Comparison of ENCODE assay signal across 16 mouse cellular contexts in the genomic region with DNA sequence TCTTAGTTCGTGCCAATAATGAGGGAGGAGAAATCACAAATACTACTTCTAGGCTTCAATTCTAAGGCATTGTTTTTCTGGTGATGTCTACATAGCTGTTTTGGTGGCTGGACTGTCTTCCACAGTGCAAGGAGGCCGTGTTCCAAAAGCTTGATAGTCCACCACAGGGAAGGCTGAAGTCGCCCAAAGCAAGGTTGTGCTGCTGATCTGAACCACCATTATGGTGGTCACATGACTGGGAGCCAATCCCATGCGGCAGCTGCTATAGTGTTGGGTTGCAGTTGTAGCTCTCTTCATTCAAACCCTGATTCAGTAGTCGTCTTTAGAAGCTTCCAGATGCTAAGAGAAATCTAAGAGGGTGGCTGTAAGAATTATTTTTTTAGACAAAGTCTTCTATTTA.
"Had no signal": no experiment of that assay in that cellular context is flagged by ENCODE, and none has a peak within 500 bp of the region (broad histone marks: within the 10 kb centered on the region; RNA-seq: fewer than 3 reads in every experiment).

No protein-coding gene starts in this region.

- DNase-seq: kidney, postnatal 10 days; kidney, postnatal 4 days; liver, embryonic 13.5 days; lung, adult 18-20 months; lung, postnatal 4 days; midbrain, embryonic 14.5 days; retina, postnatal 1 day; right cerebral cortex, postnatal 4 days; spleen, adult 18-20 months; thymus, adult 18-20 months; thymus, postnatal 14 days had no signal

- H3K27me3 ChIP-seq: limb, embryonic 15.5 days; liver, embryonic 13.5 days; neural tube, embryonic 13.5 days had no signal

- H3K9me3 ChIP-seq: limb, embryonic 15.5 days; liver, embryonic 13.5 days; midbrain, embryonic 10.5 days; neural tube, embryonic 13.5 days had no signal

- H3K4me2 ChIP-seq: limb, embryonic 15.5 days; liver, embryonic 13.5 days; neural tube, embryonic 13.5 days had no signal

- H3K4me3 ChIP-seq: layer of hippocampus, adult 2 months; limb, embryonic 15.5 days; liver, embryonic 13.5 days; midbrain, embryonic 10.5 days; neural tube, embryonic 13.5 days had no signal

- H3K9ac ChIP-seq: limb, embryonic 15.5 days; liver, embryonic 13.5 days; neural tube, embryonic 13.5 days had no signal

- H3K27ac ChIP-seq: layer of hippocampus, adult 2 months; limb, embryonic 15.5 days; liver, embryonic 13.5 days; neural tube, embryonic 13.5 days had no signal

- ATAC-seq: lung, postnatal 0 days had no signal
